Mouse (Mus musculus): ENCODE data around the gene Vwf. TPM values are rescaled to one million over a fixed set of nuclear protein-coding genes. Genes with fewer than 3 reads are reported as not detected.

Gene Vwf
- polyA plus RNA-seq, 1 experiment, result 1.2 TPM

GRCm38 (mm10) chr6:125540826-125541225 is 5.7 kb upstream of the Vwf start:
- H3K27me3 ChIP-seq (ENCODE audit: control insufficient read depth, insufficient read depth, insufficient read length), result no peaks in the 10 kb centered on the region
- no peak overlapping the region for H3ac ChIP-seq (ENCODE audit: control insufficient read depth, insufficient read length)
- H3K36me3 ChIP-seq (ENCODE audit: control insufficient read depth, insufficient read depth), result no peaks in the 10 kb centered on the region
- TF ChIP-seq MYOD1 (IDR thresholded peaks at IDR 0.05; ENCODE audit: control insufficient read depth in 1 of 3, insufficient read length in 2 of 3, low read depth in 2 of 3), result peak in 1 of 3 experiments; percentile 17
- no peak for TF ChIP-seq E2F4 (IDR thresholded peaks at IDR 0.05; ENCODE audit: insufficient read depth)
- peak overlapping the region; percentile 82 for H3K4me2 ChIP-seq (ENCODE audit: low read depth)
- no peaks in the 10 kb centered on the region for H3K79me2 ChIP-seq (ENCODE audit: control insufficient read depth, insufficient read depth)
- no peak overlapping the region for H3K4me3 ChIP-seq

- no peaks in the 10 kb centered on the region for H3K27me3 ChIP-seq (ENCODE audit: control insufficient read depth, insufficient read depth, insufficient read length)
- no peak overlapping the region for H3K4me3 ChIP-seq
- no peaks in the 10 kb centered on the region for H3K79me2 ChIP-seq (ENCODE audit: control insufficient read depth, insufficient read depth)
- no peak for TF ChIP-seq CEBPB (IDR thresholded peaks at IDR 0.05; ENCODE audit: insufficient read depth, poor library complexity, severe bottlenecking)
- no peak for TF ChIP-seq MYOG (IDR thresholded peaks at IDR 0.05; ENCODE audit: control insufficient read depth in 1 of 3, insufficient read depth in 1 of 3, insufficient read length in 2 of 3, low read depth in 2 of 3)
- no peak for TF ChIP-seq USF1 (IDR thresholded peaks at IDR 0.05; ENCODE audit: low read depth)
- TF ChIP-seq MAX (IDR thresholded peaks at IDR 0.05; ENCODE audit: low read depth), result no peak
- no peak for TF ChIP-seq TCF3 (IDR thresholded peaks at IDR 0.05; ENCODE audit: insufficient read length, low read depth)
- no peak for TF ChIP-seq MYOD1 (IDR thresholded peaks at IDR 0.05; ENCODE audit: control insufficient read depth in 1 of 3, insufficient read length in 2 of 3, low read depth in 2 of 3)
- H3K4me2 ChIP-seq (ENCODE audit: low read depth), result peak overlapping the region; percentile 82
- no peaks in the 10 kb centered on the region for H3K36me3 ChIP-seq (ENCODE audit: control insufficient read depth, insufficient read depth)
- no peak overlapping the region for H3ac ChIP-seq (ENCODE audit: control insufficient read depth, insufficient read length)
Measured at GRCm38 (mm10) chr6:125541296-125541695, 5.3 kb upstream of the Vwf start.

GRCm38 (mm10) chr6:125548406-125548805 is 1.8 kb downstream of the Vwf start:
- Histone ChIP-seq H3K36me3 (ENCODE audit: control insufficient read depth, insufficient read depth) (no peaks in the 10 kb centered on the region), H3K79me2 (ENCODE audit: control insufficient read depth, insufficient read depth) (no peaks in the 10 kb centered on the region), H3K4me2 (ENCODE audit: low read depth) (no peak overlapping the region), H3K27me3 (ENCODE audit: control insufficient read depth, insufficient read depth, insufficient read length) (peaks cover 4% of the 10 kb centered on the region), H3K4me3 (no peak overlapping the region), H3ac (ENCODE audit: control insufficient read depth, insufficient read length) (no peak overlapping the region)
- no peak for TF ChIP-seq POLR2A (IDR thresholded peaks at IDR 0.05; ENCODE audit: insufficient read length, low read depth)
- no peak for TF ChIP-seq POLR2AphosphoS2 (IDR thresholded peaks at IDR 0.05; ENCODE audit: insufficient read length, low read depth)
- no peak for TF ChIP-seq TCF3 (IDR thresholded peaks at IDR 0.05; ENCODE audit: insufficient read length, low read depth)
- no peak for TF ChIP-seq SRF (IDR thresholded peaks at IDR 0.05; ENCODE audit: control insufficient read depth, insufficient read length, low read depth)
- no peak for TF ChIP-seq E2F4 (IDR thresholded peaks at IDR 0.05; ENCODE audit: insufficient read depth)
- TF ChIP-seq USF1 (IDR thresholded peaks at IDR 0.05; ENCODE audit: low read depth), result no peak
- TF ChIP-seq MYOG (IDR thresholded peaks at IDR 0.05; ENCODE audit: control insufficient read depth in 1 of 3, insufficient read depth in 1 of 3, insufficient read length in 2 of 3, low read depth in 2 of 3), result no peak
- TF ChIP-seq TCF12 (IDR thresholded peaks at IDR 0.05; ENCODE audit: insufficient read depth, poor library complexity, severe bottlenecking), result no peak
- TF ChIP-seq REST (IDR thresholded peaks at IDR 0.05; ENCODE audit: insufficient read depth, insufficient read length), result no peak
- TF ChIP-seq CEBPB (IDR thresholded peaks at IDR 0.05; ENCODE audit: insufficient read depth, poor library complexity, severe bottlenecking), result no peak

GRCm38 (mm10) chr6:125550172-125550571 is 3.6 kb downstream of the Vwf start:
- TF ChIP-seq SRF (IDR thresholded peaks at IDR 0.05; ENCODE audit: control insufficient read depth, insufficient read length, low read depth), result no peak
- TF ChIP-seq USF1 (IDR thresholded peaks at IDR 0.05; ENCODE audit: low read depth), result no peak
- TF ChIP-seq REST (IDR thresholded peaks at IDR 0.05; ENCODE audit: insufficient read depth, insufficient read length), result no peak

GRCm38 (mm10) chr6:125552760-125553159 is 6.2 kb downstream of the Vwf start:
- TF ChIP-seq MYOG (IDR thresholded peaks at IDR 0.05; ENCODE audit: control insufficient read depth in 1 of 3, insufficient read depth in 1 of 3, insufficient read length in 2 of 3, low read depth in 2 of 3) (no peak), POLR2A (IDR thresholded peaks at IDR 0.05; ENCODE audit: insufficient read length, low read depth) (no peak), TCF12 (IDR thresholded peaks at IDR 0.05; ENCODE audit: insufficient read depth, poor library complexity, severe bottlenecking) (no peak), MYOD1 (IDR thresholded peaks at IDR 0.05; ENCODE audit: control insufficient read depth in 1 of 3, insufficient read length in 2 of 3, low read depth in 2 of 3) (no peak), MAX (IDR thresholded peaks at IDR 0.05; ENCODE audit: low read depth) (no peak), SRF (IDR thresholded peaks at IDR 0.05; ENCODE audit: control insufficient read depth, insufficient read length, low read depth) (no peak), POLR2AphosphoS2 (IDR thresholded peaks at IDR 0.05; ENCODE audit: insufficient read length, low read depth) (no peak), USF1 (IDR thresholded peaks at IDR 0.05; ENCODE audit: low read depth) (no peak), CEBPB (IDR thresholded peaks at IDR 0.05; ENCODE audit: insufficient read depth, poor library complexity, severe bottlenecking) (no peak), REST (IDR thresholded peaks at IDR 0.05; ENCODE audit: insufficient read depth, insufficient read length) (no peak), E2F4 (IDR thresholded peaks at IDR 0.05; ENCODE audit: insufficient read depth) (no peak), TCF3 (IDR thresholded peaks at IDR 0.05; ENCODE audit: insufficient read length, low read depth) (no peak)
- Histone ChIP-seq H3ac (ENCODE audit: control insufficient read depth, insufficient read length) (no peak overlapping the region), H3K79me2 (ENCODE audit: control insufficient read depth, insufficient read depth) (no peaks in the 10 kb centered on the region), H3K27me3 (ENCODE audit: control insufficient read depth, insufficient read depth, insufficient read length) (peaks cover 4% of the 10 kb centered on the region), H3K36me3 (ENCODE audit: control insufficient read depth, insufficient read depth) (no peaks in the 10 kb centered on the region), H3K4me3 (no peak overlapping the region), H3K4me2 (ENCODE audit: low read depth) (no peak overlapping the region)

More at GRCm38 (mm10) chr6:125550172-125550571, 3.6 kb downstream of the Vwf start:
- Histone ChIP-seq H3K27me3 (ENCODE audit: control insufficient read depth, insufficient read depth, insufficient read length) (peaks cover 4% of the 10 kb centered on the region), H3K79me2 (ENCODE audit: control insufficient read depth, insufficient read depth) (no peaks in the 10 kb centered on the region), H3K4me3 (no peak overlapping the region), H3K4me2 (ENCODE audit: low read depth) (no peak overlapping the region), H3K36me3 (ENCODE audit: control insufficient read depth, insufficient read depth) (no peaks in the 10 kb centered on the region), H3ac (ENCODE audit: control insufficient read depth, insufficient read length) (no peak overlapping the region)

All from myocyte (in vitro differentiated cells).